Mouse (Mus musculus) neural tube, embryonic 13.5 days (tissue): ENCODE data around the gene Rbfox3. TPM values are rescaled to one million over a fixed set of nuclear protein-coding genes. Genes with fewer than 3 reads are reported as not detected.

ENCODE experiments used
- ATAC-seq: fragments of 200-750 bp; cut with Nextera tagmentation; 2 replicates; pipeline ENCODE4 v1.8.0; 2017; ENCODE audit warnings: low read depth, mild to moderate bottlenecking, moderate TSS enrichment, moderate library complexity
- H3K27ac ChIP-seq: fragments of 300-500 bp; sonication (generic); replicated peaks from 2 replicates; pipeline ENCODE4 v1.5.1; 2015; ENCODE audit warnings: moderate library complexity, mild to moderate bottlenecking, inconsistent platforms
- H3K27me3 ChIP-seq: fragments of 300-500 bp; sonication (generic); 2 replicates; pipeline ENCODE4 v1.6.1; 2015; ENCODE audit warnings: mild to moderate bottlenecking, inconsistent platforms
- H3K36me3 ChIP-seq: fragments of 300-500 bp; sonication (generic); 2 replicates; pipeline ENCODE4 v1.6.1; 2015; ENCODE audit warnings: mild to moderate bottlenecking, inconsistent platforms
- H3K4me1 ChIP-seq: fragments of 300-500 bp; sonication (generic); replicated peaks from 2 replicates; pipeline ENCODE4 v1.6.1; 2015; ENCODE audit warnings: inconsistent platforms
- H3K4me2 ChIP-seq: fragments of 300-500 bp; sonication (generic); 2 replicates; pipeline ENCODE4 v1.6.1; 2015; ENCODE audit warnings: inconsistent platforms, mild to moderate bottlenecking, moderate library complexity
- H3K4me3 ChIP-seq: fragments of 300-500 bp; sonication (generic); 2 replicates; pipeline ENCODE4 v1.5.1; 2015; ENCODE audit warnings: mild to moderate bottlenecking, inconsistent platforms
- H3K9ac ChIP-seq: fragments of 300-500 bp; sonication (generic); 2 replicates; pipeline ENCODE4 v1.6.1; 2015; ENCODE audit warnings: moderate library complexity, mild to moderate bottlenecking, inconsistent platforms
- H3K9me3 ChIP-seq: fragments of 300-500 bp; sonication (generic); 2 replicates; pipeline ENCODE4 v1.6.1; 2016; ENCODE audit warnings: inconsistent platforms
- WGBS: fragments of 180-500 bp; shearing (Covaris S2); methylation state at CpG from one replicate; pipeline ENCODE4 v1.1.7; 2015; 5-methylcytosine and 5-hydroxymethylcytosine counted together
- polyA plus RNA-seq: library from polyadenylated mRNA; unstranded; fragments of >200 nt; fragmentation: Nextera tagmentation; extraction: Ambion mirVana; gene quantifications from 2 replicates; pipeline ENCODE4 v1.2.1, GENCODE M21; 2015

Gene Rbfox3
- polyA plus RNA-seq, 1 experiment from 2014 or later = 71.2 TPM

GRCm38 (mm10) chr11:118523496-118524145, 387.8 kb downstream of the Rbfox3 start:
- Histone ChIP-seq H3K27ac (peak overlapping the region; percentile 93), H3K27me3 (no peaks in the 10 kb centered on the region), H3K4me2 (no peak overlapping the region), H3K9me3 (no peaks in the 10 kb centered on the region), H3K4me3 (no peak overlapping the region), H3K4me1 (peaks cover 50% of the 10 kb centered on the region), H3K9ac (no peak overlapping the region), H3K36me3 (peaks cover 4% of the 10 kb centered on the region; the same call in 1 of the 2 replicates)
- whole genome bisulfite sequencing = 75% methylated on average over 4 of the region's 4 CpGs
- ATAC-seq = no peak

DNA sequence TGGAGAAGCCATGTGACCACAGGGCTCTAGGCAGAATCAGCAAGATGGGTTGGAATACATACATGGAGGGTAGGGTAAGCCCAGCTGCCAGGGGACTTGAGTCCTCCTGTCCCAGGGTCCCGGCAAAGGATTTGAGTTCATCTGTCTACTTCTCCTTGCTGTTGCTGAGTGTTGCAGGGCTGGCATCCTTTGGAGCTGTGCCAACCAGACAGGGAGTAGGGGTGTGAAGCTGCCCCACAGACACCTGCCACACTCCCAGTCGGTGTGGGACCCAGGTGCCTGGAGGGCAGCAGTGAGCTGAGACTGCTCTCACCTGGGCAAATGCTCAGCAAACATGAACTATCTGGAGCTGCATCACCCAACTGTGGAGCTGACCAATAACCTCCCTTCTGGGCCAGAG, 390.5 kb downstream of the Rbfox3 start:
- no peak overlapping the region for H3K9ac ChIP-seq
- H3K27me3 ChIP-seq = no peaks in the 10 kb centered on the region
- WGBS = 73% methylated on average over 2 of the region's 2 CpGs
- no peak overlapping the region for H3K4me2 ChIP-seq
- H3K27ac ChIP-seq = no peak overlapping the region
- peaks cover 53% of the 10 kb centered on the region for H3K4me1 ChIP-seq
- H3K4me3 ChIP-seq = no peak overlapping the region
- H3K9me3 ChIP-seq = no peaks in the 10 kb centered on the region
- H3K36me3 ChIP-seq = peaks cover 4% of the 10 kb centered on the region; the same call in 1 of the 2 replicates
- no peak for ATAC-seq

GRCm38 (mm10) chr11:118520251-118520650, 391.1 kb downstream of the Rbfox3 start:
- no peaks in the 10 kb centered on the region for H3K27me3 ChIP-seq
- no peak overlapping the region for H3K27ac ChIP-seq
- H3K4me3 ChIP-seq = no peak overlapping the region
- no peak overlapping the region for H3K4me2 ChIP-seq
- H3K9ac ChIP-seq = no peak overlapping the region
- peaks cover 53% of the 10 kb centered on the region for H3K4me1 ChIP-seq
- WGBS = 62% methylated on average over 5 of the region's 5 CpGs
- H3K9me3 ChIP-seq = no peaks in the 10 kb centered on the region
- H3K36me3 ChIP-seq = peaks cover 4% of the 10 kb centered on the region; the same call in 1 of the 2 replicates
- no peak for ATAC-seq

DNA sequence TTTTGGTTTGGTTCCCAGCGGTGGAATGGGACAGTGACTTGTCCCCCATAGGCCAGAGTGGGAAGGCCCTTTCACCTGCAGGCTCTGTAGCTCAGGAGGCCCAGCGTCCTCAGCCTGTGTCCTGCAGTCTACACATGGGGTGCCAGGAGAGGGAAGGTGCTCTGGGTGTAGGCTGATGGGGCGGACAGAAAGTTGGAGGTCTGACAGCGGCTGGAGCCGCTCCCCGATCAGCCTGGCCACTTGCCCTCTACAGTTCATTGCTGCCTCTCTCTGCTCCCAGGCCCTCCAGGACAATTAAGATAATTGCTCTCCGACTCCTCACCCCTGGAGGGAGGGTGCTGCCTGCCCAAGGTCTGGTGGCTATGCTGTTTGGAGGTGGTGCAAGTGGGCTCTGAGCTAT, 392.7 kb downstream of the Rbfox3 start:
- Histone ChIP-seq H3K27ac (no peak overlapping the region; the same call in 1 of the 2 replicates), H3K9me3 (no peaks in the 10 kb centered on the region), H3K9ac (0 out of 2 replicates have a peak overlapping the region, but pooled peaks have one; percentile 17), H3K4me3 (no peak overlapping the region), H3K27me3 (no peaks in the 10 kb centered on the region), H3K4me1 (peaks cover 49% of the 10 kb centered on the region), H3K36me3 (peaks cover 4% of the 10 kb centered on the region; the same call in 1 of the 2 replicates), H3K4me2 (no peak overlapping the region)
- WGBS = 61% methylated on average over 7 of the region's 7 CpGs
- no peak for ATAC-seq

DNA sequence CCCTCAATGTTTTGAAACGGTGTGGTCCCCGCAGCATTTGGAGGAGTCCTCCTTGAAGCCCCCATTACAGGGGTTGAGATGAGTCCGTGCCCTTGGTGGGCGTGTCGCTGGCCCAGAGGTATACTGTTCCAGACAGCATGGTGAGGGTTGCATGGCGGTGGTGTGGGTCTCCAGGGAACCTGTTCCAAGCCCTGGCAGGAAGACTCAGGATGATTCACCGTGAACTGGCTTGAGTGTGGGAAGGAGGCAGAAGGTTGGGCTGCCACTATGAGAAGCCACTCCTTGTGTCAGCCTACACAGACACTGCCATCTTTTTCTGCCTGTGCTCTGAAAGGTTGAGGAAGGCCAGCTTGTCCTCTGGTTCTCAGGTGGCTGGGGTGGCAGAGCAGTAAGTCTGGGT, 393.5 kb downstream of the Rbfox3 start:
- no peaks in the 10 kb centered on the region for H3K9me3 ChIP-seq
- no peaks in the 10 kb centered on the region for H3K27me3 ChIP-seq
- WGBS = 65% methylated on average over 7 of the region's 7 CpGs
- peaks cover 4% of the 10 kb centered on the region; the same call in 1 of the 2 replicates for H3K36me3 ChIP-seq
- H3K4me3 ChIP-seq = no peak overlapping the region
- peaks cover 57% of the 10 kb centered on the region for H3K4me1 ChIP-seq
- H3K27ac ChIP-seq = no peak overlapping the region; the same call in 1 of the 2 replicates
- ATAC-seq = no peak
- H3K9ac ChIP-seq = no peak overlapping the region
- no peak overlapping the region for H3K4me2 ChIP-seq

DNA sequence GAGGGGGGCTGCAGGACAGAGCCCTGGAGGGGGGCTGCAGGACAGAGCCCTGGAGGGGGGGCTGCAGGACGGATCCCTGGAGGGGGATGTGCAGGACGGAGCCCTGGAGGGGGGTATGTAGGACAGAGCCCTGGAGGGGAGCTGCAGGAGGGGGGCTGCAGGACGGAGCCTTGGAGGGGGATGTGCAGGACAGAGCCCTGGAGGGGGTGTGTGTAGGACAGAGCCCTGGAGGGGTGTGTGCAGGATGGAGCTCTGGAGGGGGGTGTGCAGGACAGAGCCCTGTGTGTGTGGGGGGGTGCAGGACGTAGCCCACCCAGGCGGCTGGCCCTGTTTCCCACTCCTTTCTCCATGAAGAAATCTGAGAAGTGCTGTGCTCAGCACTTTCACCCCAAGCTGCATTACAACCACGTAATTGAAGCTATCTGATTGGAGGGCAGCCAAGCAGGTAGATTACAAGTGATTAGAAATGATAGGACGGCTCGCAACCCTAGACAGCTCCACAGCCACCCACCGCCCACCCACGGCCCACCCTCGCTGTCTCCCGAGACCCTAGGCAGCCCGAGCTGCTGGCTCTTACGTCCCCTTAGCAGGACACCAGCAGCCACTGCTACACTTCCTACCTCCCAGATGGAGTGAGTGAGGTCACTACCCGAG, 399.0 kb downstream of the Rbfox3 start:
- Histone ChIP-seq H3K36me3 (no peaks in the 10 kb centered on the region), H3K4me2 (peak overlapping the region; percentile 30), H3K4me1 (peaks cover 73% of the 10 kb centered on the region), H3K9ac (peak overlapping the region; percentile 39; the same call in 1 of the 2 replicates), H3K27me3 (peaks cover 3% of the 10 kb centered on the region; the same call in 1 of the 2 replicates), H3K27ac (peak overlapping the region; percentile 89), H3K4me3 (no peak overlapping the region), H3K9me3 (no peaks in the 10 kb centered on the region)
- peak; percentile 66 for ATAC-seq
- 37% methylated on average over 15 of the region's 15 CpGs for WGBS

- no peaks in the 10 kb centered on the region for H3K9me3 ChIP-seq
- 44% methylated on average over 6 of the region's 6 CpGs for WGBS
- peak overlapping the region; percentile 39; the same call in 1 of the 2 replicates for H3K9ac ChIP-seq
- H3K27me3 ChIP-seq = peaks cover 3% of the 10 kb centered on the region; the same call in 1 of the 2 replicates
- peak overlapping the region; percentile 30 for H3K4me2 ChIP-seq
- H3K27ac ChIP-seq = peak overlapping the region; percentile 89
- peaks cover 68% of the 10 kb centered on the region for H3K4me1 ChIP-seq
- no peak overlapping the region for H3K4me3 ChIP-seq
- H3K36me3 ChIP-seq = no peaks in the 10 kb centered on the region
- ATAC-seq = peak; percentile 36
Measured at GRCm38 (mm10) chr11:118511851-118512250, 399.5 kb downstream of the Rbfox3 start.

DNA sequence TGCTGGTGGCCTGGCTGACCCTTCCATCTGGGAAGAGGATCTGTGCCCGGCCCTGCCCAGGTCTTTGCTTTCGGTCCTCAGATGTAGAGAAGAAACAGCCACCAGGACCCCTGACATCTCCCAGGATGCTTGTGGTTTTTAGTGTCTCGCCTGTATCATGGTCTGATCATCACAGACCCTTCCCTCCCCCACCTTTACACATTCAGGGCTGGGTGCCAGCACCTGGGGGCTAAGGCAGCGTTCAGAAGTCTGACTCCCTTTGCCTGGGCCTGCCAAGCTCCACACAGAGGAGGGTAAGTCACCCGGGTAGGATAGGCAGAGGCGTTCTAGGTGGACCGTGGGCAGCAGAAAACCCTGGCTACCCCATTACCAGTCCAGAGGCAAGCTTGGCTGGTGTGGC, 403.1 kb downstream of the Rbfox3 start:
- Histone ChIP-seq H3K9me3 (no peaks in the 10 kb centered on the region), H3K27me3 (peaks cover 17% of the 10 kb centered on the region), H3K27ac (peak overlapping the region; percentile 25; the same call in 1 of the 2 replicates), H3K9ac (no peak overlapping the region), H3K36me3 (peaks cover 10% of the 10 kb centered on the region; the same call in 1 of the 2 replicates), H3K4me2 (no peak overlapping the region), H3K4me1 (peaks cover 46% of the 10 kb centered on the region), H3K4me3 (no peak overlapping the region)
- 75% methylated on average over 7 of the region's 7 CpGs for WGBS
- no peak for ATAC-seq

GRCm38 (mm10) chr11:118507904-118508303, 403.5 kb downstream of the Rbfox3 start:
- no peak overlapping the region for H3K4me3 ChIP-seq
- H3K9me3 ChIP-seq = no peaks in the 10 kb centered on the region
- peaks cover 10% of the 10 kb centered on the region; the same call in 1 of the 2 replicates for H3K36me3 ChIP-seq
- ATAC-seq = no peak
- WGBS = 35% methylated on average over 5 of the region's 5 CpGs
- H3K27me3 ChIP-seq = peaks cover 17% of the 10 kb centered on the region
- peaks cover 46% of the 10 kb centered on the region for H3K4me1 ChIP-seq
- H3K27ac ChIP-seq = peak overlapping the region; percentile 25; the same call in 1 of the 2 replicates
- no peak overlapping the region for H3K9ac ChIP-seq
- no peak overlapping the region for H3K4me2 ChIP-seq

DNA sequence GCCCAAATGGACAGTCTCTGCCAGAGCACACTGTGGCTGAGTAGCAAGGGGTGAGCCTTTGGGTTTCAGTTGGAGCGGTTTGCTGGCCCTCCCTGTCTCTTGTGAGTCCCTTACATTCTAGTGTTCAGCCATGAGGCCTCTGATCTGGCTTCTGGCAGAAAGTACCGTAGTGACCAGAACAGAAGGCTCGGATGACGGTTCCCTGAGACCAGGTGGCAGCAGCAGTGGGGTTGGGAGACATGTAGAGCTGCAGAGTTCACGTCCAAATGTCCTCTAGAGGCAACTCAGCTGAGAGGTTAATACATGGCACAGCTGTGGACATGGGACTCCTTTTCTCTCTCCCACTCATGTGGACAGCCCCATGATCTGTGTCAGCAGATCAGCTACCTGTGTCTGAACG, 404.3 kb downstream of the Rbfox3 start:
- H3K4me3 ChIP-seq = no peak overlapping the region
- H3K4me2 ChIP-seq = no peak overlapping the region
- H3K27me3 ChIP-seq = peaks cover 17% of the 10 kb centered on the region
- no peak overlapping the region for H3K9ac ChIP-seq
- H3K9me3 ChIP-seq = no peaks in the 10 kb centered on the region
- peaks cover 39% of the 10 kb centered on the region for H3K4me1 ChIP-seq
- no peak overlapping the region for H3K27ac ChIP-seq
- ATAC-seq = no peak
- WGBS = 90% methylated on average over 6 of the region's 6 CpGs
- H3K36me3 ChIP-seq = peaks cover 16% of the 10 kb centered on the region; the same call in 1 of the 2 replicates

GRCm38 (mm10) chr11:118504180-118504454, 407.3 kb downstream of the Rbfox3 start:
- no peak overlapping the region for H3K4me2 ChIP-seq
- ATAC-seq = no peak
- no peaks in the 10 kb centered on the region for H3K9me3 ChIP-seq
- peaks cover 14% of the 10 kb centered on the region for H3K27me3 ChIP-seq
- peaks cover 35% of the 10 kb centered on the region for H3K36me3 ChIP-seq
- H3K4me1 ChIP-seq = peaks cover 27% of the 10 kb centered on the region
- WGBS = 66% methylated on average over 5 of the region's 5 CpGs
- no peak overlapping the region for H3K9ac ChIP-seq
- H3K27ac ChIP-seq = no peak overlapping the region
- no peak overlapping the region for H3K4me3 ChIP-seq

DNA sequence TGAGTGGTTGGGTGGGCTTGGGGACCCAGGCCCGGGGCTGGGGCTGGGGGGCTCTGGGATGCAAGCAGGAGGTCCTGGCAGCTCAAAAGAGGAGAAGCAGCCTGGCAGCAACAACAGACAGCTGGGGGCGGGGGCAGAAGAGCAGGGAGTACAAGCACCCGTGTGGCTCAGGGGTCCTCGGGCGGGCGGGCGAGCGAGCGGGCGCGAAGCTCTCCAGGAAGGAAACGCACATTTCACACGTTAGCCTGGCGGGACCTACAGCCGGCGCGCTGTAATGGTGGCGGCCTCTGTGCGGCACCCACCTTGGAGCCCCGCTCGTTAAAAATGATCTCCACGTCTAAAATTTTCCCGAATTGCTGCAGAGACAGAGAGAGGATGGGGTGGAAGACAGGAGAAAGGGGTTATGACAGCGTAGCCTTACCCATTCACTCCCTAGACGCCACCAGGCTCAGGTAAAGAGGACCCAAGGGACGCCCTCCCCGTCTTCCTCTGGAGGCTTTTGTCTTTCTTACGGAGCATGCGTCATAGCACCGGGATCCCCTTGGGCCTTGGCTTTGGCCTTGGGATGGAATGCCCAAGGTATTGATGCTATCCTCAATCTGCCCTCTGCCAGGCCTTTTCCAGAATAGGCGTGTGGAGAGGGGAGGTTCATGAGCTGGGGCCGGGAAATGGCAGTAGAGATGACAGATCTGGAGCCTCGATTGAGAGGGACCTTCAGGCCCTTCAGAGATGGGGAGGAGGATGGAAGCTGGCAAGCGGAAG, 407.8 kb downstream of the Rbfox3 start:
- H3K9ac ChIP-seq = 0 out of 2 replicates have a peak overlapping the region, but pooled peaks have one; percentile 34
- H3K9me3 ChIP-seq = no peaks in the 10 kb centered on the region
- no peak for ATAC-seq
- 30% methylated on average over 31 of the region's 34 CpGs for WGBS
- no peak overlapping the region for H3K4me3 ChIP-seq
- H3K36me3 ChIP-seq = peaks cover 35% of the 10 kb centered on the region
- H3K4me1 ChIP-seq = peaks cover 21% of the 10 kb centered on the region
- no peak overlapping the region for H3K4me2 ChIP-seq
- no peak overlapping the region for H3K27ac ChIP-seq
- peaks cover 14% of the 10 kb centered on the region for H3K27me3 ChIP-seq
